Mouse (Mus musculus): ENCODE results near the gene Mcf2l.

- TF ChIP-seq GATA1 (IDR thresholded peaks at IDR 0.05; ENCODE audit: borderline replicate concordance, low read length) (no peak), FLI1 (IDR thresholded peaks at IDR 0.05; ENCODE audit: low read length) (no peak)
Observed at GRCm38 (mm10) chr8:12865790-12866189, 7.8 kb upstream of the Mcf2l start.

Data from megakaryocyte, embryonic 14.5 days (primary cell).